Mouse (Mus musculus): ENCODE data around the gene Eid2b. TPM values are rescaled to one million over a fixed set of nuclear protein-coding genes. Genes with fewer than 3 reads are reported as not detected.

Gene Eid2b
- 1.6 and 1.8 TPM in 2 replicates for polyA plus RNA-seq (2012; rRNA removed)

DNA sequence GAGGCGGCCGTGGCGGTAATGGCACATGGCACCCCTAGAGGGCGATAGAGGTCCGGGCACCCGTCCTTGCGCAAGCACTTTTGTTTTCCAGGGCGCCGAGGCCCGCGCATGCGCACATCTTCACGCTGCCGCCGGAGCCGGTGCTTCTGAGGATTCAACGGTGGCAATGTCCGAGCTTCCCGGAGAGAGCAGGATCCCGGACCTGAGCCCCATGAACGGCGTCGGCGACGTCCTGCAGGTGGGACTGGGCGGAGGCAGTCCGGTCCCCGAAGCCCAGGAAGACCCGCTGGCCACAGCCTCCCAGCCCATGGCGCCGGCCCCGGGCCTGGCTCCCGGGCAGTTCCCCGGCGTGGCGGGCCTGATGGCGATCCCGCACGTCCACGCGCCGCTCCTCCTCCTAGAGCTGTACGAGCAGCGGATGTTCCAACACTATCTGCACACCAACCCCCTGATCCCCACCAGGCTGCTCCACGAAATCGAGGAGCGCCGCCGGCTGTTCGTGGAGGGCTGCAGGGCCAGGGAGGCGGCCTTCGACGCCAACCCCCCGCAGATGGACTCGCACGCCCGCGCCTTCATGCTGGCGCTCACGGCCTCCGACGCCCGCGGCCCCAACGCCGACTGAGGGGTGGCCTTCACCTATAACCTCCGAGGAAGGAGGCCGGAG is at the start of gene Eid2b:
Eid2b (plus strand) TSS at position 125 of the 664 bp plus-strand sequence.

DNA sequence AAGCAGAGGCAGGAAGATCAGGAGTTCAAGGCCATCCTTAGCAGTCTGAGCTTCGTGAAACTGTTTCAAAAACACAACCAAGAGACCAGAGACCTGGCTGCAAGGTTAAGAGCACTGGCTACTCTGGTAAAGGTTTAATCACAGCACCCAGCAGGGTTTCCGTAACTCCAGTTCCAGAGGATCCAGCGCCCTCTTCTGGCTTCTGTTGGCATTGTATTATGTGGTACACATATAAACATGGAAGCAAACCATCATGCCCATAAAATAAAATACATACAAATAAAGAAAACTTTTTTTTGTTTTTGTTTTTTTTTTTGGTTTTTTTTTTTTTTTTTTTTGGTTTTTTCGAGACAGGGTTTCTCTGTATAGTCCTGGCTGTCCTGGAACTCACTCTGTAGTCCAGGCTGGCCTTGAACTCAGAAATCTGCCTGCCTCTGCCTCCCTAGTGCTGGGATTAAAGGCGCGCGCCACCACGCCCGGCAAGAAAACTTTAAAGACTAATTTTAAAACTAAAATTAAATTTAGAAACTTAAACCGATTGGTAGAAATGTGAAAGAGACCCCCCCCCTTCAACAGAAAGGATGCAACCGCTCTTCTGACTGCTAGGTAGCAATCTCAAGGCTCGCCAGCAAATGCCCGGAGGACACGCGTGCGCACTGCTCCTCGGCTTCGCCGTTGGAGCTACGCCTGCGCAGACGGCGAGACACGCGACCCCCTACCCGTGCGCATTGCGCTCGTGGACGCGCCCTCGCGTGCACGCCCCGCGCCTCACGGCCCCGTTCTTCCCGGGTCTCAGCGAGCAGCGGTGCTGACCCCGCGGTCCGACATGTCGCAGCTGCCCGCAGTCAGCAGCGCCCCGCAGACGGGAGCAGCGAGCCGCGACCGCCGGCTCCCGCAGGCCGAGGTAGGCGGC is 10.2 kb upstream of the Eid2b start, which contains the start of gene Eid2:
Eid2 (plus strand) TSS at position 753 of the 913 bp plus-strand sequence.

DNA sequence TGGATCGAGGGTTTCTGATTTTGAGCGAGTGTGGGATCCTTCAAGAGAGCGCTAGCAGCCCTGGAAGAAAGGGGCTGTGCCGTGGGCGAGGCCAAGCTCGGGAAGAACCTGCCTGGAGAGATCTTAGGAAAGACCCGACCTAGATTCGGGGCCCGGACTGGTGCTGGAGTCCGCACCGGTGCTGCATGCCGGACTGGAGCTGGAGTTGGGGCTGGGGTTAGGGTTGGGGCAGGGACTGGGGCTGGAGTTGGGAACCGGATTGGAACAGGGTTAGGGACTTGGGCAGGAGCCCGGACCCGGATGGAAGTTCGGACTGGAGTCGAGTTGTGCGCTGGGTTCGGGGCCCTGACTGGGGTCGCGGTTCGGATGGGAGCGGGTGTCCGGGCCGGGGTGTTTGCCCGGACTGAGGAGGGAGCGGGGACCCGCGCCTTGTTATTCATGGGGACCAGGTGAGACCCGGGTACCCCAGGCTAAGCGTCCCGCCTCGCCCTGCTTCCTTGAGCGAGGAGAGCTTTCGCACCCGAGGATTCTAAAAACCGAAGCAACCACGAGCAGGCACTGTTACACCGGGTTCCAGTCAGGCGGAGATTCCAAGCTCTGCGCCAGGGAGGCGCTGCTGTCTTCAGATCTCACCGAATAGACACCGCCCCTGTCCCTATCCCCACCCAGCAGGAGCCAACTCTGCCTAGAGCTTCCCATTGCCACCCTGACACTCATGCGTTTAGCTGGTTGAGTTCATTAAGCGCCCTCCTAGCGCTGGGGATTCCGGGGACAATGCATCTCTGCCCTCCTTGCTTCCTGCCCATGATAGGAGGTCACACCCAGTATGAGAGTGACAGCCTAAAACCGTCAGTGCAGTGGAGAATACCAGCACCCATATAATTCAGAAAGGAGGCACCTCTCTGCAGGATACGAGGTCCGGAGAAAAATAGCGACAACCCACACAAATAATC is 13.4 kb downstream of the Eid2b start, which contains the start of gene Selenov:
Selenov (minus strand) TSS at position 549 of the 953 bp plus-strand sequence.

DNA sequence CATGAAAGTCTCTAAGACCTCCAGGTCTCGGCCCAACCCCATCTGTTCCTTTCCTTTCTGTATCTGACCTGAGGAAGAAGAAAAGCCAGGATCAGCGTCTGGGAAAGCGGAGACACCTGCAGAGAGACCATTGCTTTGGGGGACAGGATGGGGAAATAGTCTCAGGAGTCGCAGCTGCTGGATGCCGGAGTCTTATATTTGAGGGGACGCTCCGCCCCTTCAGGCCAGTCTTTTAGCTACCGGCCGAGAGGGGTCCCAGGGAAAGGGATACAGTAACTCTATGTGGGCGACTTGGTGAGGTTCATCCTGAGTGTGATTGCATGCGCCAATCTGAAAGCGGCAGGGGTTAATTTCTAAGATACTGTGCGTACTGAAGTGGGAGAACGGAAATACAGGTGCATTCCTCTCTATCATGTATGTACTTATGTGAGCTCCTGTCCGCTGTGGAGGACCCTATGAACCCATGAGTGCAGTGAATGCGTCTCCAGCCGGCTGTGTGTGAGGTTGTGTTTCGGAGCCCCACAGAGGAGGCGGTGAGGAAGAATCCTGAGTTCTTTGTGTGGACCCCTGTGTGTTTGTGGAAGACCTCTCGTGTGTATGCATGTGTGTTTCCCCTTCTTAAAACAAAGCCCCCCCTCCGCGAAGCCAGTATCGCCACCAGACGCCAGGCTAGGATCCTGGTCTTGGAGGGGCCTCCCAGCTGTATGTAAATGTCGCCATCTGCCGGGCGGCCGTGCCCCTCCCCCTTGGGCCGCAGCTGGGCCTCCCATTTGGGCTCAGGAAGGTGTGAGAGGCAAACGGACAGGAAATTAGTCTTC is 24.3 kb downstream of the Eid2b start, which contains the start of gene Dll3:
Dll3 (minus strand) TSS at position 623 of the 818 bp plus-strand sequence.

GRCm38 (mm10) chr7:28311926-28312543 is 34.5 kb downstream of the Eid2b start, which contains the start of gene Timm50:
TSS of gene Timm50 (minus strand) at chr7:28312072.

Other genes with a start within 250 kb of the Eid2b start
- 92.8 and 103 TPM in 2 replicates for gene Psmc4, start 227.6 kb upstream of the Eid2b start, polyA plus RNA-seq (2012; rRNA removed)
- gene Fcgbp, start 206.5 kb upstream of the Eid2b start, polyA plus RNA-seq (2012; rRNA removed): under 0.01 and 0.01 TPM in 2 replicates
- gene 9530053A07Rik, start 148.3 kb upstream of the Eid2b start, polyA plus RNA-seq (2012; rRNA removed): not detected in 2 replicates
- 230 and 235 TPM in 2 replicates for gene Fbl, start 108.0 kb upstream of the Eid2b start, polyA plus RNA-seq (2012; rRNA removed)
- 2.2 and 2.4 TPM in 2 replicates for gene Dyrk1b, start 98.3 kb upstream of the Eid2b start, polyA plus RNA-seq (2012; rRNA removed)
- 2.3 and 2.6 TPM in 2 replicates for gene Eid2, start 9.9 kb upstream of the Eid2b start, polyA plus RNA-seq (2012; rRNA removed)
- not detected in 2 replicates for gene Selenov, start 13.4 kb downstream of the Eid2b start, polyA plus RNA-seq (2012; rRNA removed)
- 0.02 and 0.06 TPM in 2 replicates for gene Dll3, start 24.5 kb downstream of the Eid2b start, polyA plus RNA-seq (2012; rRNA removed)
- 44.7 and 49.9 TPM in 2 replicates for gene Timm50, start 34.3 kb downstream of the Eid2b start, polyA plus RNA-seq (2012; rRNA removed)
- gene Supt5, start 61.0 kb downstream of the Eid2b start, polyA plus RNA-seq (2012; rRNA removed): 28.8 and 30.6 TPM in 2 replicates
- gene Rps16, start 72.9 kb downstream of the Eid2b start, polyA plus RNA-seq (2012; rRNA removed): 1,090 and 1,213 TPM in 2 replicates
- 2.6 and 3.3 TPM in 2 replicates for gene Plekhg2, start 94.9 kb downstream of the Eid2b start, polyA plus RNA-seq (2012; rRNA removed)
- gene Zfp36, start 102.5 kb downstream of the Eid2b start, polyA plus RNA-seq (2012; rRNA removed): 3.9 and 4.4 TPM in 2 replicates
- gene Med29, start 115.0 kb downstream of the Eid2b start, polyA plus RNA-seq (2012; rRNA removed): 18.2 and 20.2 TPM in 2 replicates
- 42.3 and 55.3 TPM in 2 replicates for gene Paf1, start 115.2 kb downstream of the Eid2b start, polyA plus RNA-seq (2012; rRNA removed)
- 23.6 and 26.2 TPM in 2 replicates for gene Gmfg, start 159.7 kb downstream of the Eid2b start, polyA plus RNA-seq (2012; rRNA removed)
- gene Lrfn1, start 174.2 kb downstream of the Eid2b start, polyA plus RNA-seq (2012; rRNA removed): 0.38 and 0.40 TPM in 2 replicates
- not detected in 2 replicates for gene Ifnl2, start 232.7 kb downstream of the Eid2b start, polyA plus RNA-seq (2012; rRNA removed)
- gene Ifnl3, start 245.1 kb downstream of the Eid2b start, polyA plus RNA-seq (2012; rRNA removed): not detected in 2 replicates